Mouse (Mus musculus) embryo, embryonic 10.5 days (tissue): ENCODE results near the gene Mitf.

Experiments
- DNase-seq: peaks from one replicate; pipeline ENCODE4 v3.0.0-alpha.2; 2015; ENCODE audit warnings: low spot score

The Mitf gene

DNA sequence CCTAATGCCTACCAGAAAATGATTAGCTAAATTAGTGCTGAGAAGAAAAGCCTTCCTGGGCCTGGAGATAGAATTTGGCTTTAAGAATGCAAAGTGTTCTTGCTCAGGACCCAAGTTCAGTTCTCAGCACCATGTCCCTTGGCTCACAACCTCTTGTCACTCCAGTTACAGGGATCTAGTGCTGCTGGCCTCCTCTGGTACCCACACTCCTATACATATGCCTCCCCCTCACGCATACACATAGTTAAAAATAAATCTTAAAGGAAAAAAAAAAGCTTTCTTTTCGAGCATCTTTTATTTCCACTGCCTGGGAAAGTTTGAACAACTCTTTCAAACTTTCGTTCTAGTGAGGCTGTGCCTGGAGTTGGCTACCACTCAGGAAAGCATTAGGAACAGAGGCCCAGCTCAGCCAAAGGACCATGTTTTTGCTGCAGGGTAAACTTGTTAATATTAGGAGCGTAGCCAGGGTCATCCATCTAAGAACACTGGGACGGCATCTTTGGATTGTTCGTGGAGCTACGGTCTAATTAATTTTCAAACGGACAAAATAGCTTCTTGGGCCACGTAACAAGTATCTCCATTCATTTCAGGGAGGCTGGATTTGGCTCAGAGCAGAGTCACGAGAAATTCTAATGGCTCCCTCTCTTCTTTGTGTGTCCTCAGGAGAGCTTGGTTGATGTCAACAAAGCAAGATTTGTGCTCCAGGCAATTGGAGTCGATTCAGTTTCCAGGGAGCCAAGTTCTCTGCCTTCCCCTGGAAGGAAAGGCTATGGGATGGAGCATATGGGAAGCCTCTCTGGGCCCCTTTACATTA lies 239.7 kb downstream of the Mitf start:
- DNase-seq = peak; percentile 42

DNA sequence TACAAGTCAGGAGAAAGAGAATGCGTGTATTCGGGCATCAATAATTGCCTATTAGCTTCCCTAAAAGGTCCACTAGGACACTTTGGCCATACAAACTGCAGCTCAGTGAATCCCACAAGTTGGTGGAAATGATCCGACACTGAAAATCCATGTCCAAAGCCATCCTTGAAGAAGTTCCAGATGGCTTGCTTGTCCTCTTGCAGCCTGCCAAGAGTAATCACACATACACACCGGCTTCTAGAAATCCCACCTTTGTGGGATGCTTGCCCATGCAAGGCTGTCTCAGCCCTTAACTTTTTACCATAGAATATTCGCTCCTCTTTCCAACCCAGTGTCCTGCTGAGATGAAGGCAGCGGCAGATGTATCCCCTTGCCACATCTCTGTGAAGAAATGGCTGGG lies 240.9 kb downstream of the Mitf start:
- DNase-seq = no peak

DNA sequence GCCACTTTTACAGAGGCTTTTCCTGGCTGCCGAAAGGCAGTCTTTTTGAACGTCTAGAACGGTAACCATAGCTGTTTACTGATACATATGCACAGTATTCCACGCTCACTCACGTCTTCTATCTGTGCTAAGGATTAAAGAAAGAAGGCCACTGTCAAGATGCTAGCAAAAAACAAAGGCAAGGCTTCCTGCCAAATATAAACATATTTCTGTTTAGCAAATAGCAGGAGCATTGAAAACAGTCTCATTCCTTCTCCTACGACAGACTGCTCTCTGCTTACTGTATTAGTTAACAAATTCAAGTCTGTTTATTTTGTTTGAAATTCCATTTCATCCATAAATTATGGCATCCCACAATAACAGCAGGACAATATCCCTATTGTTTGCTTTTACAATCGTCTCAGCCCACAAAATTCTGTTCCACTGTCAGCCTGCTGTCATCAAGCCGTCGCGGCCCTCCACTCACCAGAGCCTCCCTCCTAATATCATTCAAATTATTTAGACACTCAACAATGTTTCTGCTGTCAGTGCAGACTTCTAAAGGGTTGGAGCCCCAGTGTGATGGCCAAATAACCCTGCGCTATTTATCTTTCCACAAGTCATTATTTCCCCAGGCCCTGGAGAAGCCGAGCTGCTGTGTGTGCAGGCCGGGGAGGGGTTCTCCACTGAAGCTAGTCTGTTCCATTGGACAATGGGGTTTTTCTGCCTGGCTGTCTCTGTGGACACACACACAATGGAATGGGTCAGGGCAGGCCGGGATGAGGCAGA lies 242.0 kb downstream of the Mitf start:
- DNase-seq = peak; percentile 85

DNA sequence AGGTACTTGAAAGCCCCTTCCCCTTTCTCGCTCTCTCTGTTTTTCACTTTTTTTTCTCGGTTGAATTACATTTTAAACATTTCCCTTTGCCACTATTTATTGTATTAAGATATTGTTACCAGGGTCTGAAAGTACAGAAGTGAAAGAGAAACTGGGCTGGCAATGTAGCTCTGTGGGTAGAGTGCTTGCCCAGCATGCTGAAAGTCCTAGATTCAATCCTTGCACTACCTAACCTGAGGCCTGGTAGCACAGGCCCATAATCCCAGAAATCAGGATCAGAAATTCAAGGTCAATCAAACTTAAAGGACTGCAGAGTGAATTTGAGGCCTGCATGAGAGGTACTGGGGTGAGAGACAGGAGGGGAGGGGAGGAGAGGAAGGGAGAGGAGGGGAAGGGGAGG lies 242.7 kb downstream of the Mitf start:
- peak; percentile 26 for DNase-seq

DNA sequence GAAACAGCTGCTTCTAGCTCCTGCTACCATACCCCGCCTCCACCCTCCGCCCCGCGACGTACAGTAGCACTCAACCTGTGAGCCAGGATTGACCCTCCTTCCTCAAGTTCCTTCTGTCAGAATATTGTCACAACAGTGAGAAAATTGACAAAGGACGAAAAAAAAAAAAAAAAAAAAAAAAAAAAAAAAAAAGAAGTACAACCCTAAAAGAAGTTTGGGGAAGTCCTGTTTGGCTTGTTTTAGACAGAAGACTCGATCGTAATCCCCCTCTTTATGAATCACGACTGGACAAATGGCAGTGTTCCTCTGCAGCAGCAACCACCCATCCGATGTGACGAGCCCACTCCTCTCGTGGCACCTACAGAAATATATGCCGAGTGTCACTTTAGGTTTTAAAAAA lies 255.0 kb downstream of the Mitf start:
- DNase-seq = no peak

DNA sequence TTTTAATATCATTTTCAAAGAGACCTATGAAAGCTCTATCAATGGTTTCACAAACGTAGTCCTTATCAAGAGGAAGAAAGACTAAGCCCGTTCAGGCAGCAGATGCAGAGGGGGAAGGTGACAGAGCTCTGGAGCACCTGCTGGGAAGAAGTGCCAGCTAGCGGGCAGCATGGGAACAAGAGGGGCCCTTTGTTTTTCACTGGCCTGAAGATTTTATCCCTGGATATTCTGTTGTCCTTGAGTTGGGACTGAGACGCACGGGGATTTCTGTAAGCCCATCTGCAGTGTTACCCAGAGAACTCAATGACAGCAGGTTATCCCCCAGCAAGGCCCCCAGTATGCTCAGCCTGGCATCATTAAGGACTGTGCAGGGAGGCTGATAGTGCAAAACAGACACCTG lies 258.1 kb downstream of the Mitf start:
- DNase-seq = no peak

DNA sequence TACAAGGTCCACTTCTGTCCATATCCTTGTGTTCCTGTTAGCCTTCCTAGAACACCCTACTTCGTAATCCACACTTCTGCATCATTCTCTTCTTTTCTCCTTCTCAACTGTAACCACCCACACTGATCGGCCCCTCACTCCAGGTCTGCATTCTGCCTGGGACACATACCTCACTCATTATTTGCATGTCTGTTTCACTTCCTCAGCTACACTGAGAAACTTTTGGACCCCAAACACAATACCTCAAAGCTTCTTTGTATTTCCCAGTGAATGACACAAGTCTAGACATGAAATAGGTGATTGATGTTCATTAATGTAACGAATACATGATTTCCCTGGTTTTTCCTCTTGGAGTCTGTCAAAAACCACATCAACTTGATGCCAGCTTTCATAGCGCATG lies 259.6 kb downstream of the Mitf start:
- no peak for DNase-seq
